Mouse (Mus musculus) urinary bladder, postnatal 10 days (tissue): Measurements from ENCODE around the gene Hcfc1.

Experiments used
- DNase-seq: peaks from one replicate; pipeline ENCODE4 v3.0.0; 2022; ENCODE audit warnings: low spot score

Gene Hcfc1

GRCm38 (mm10) chrX:73966248-73967176, at the start of gene Hcfc1:
Hcfc1 (minus strand) TSS chrX:73966357.
- peak; percentile 54 for DNase-seq

- DNase-seq: no peak
These were observed 48.4 kb upstream of the Hcfc1 start for GRCm38 (mm10) chrX:74014597-74014996.

- no peak for DNase-seq
These were observed 41.9 kb upstream of the Hcfc1 start for GRCm38 (mm10) chrX:74008063-74008462.

- no peak for DNase-seq
These were observed 40.2 kb upstream of the Hcfc1 start for GRCm38 (mm10) chrX:74006401-74006800.

GRCm38 (mm10) chrX:74003644-74004043, 37.5 kb upstream of the Hcfc1 start:
- no peak for DNase-seq

GRCm38 (mm10) chrX:74001024-74001423, 34.9 kb upstream of the Hcfc1 start:
- no peak for DNase-seq

- no peak for DNase-seq
These were observed 33.0 kb upstream of the Hcfc1 start for GRCm38 (mm10) chrX:73998911-73999869.

- DNase-seq: no peak
These were observed 11.6 kb upstream of the Hcfc1 start for GRCm38 (mm10) chrX:73977783-73978182.

GRCm38 (mm10) chrX:73976283-73976682, 10.1 kb upstream of the Hcfc1 start:
- no peak for DNase-seq

GRCm38 (mm10) chrX:73972774-73973173, 6.6 kb upstream of the Hcfc1 start:
- DNase-seq: no peak

GRCm38 (mm10) chrX:73970781-73971180, 4.6 kb upstream of the Hcfc1 start:
- DNase-seq: no peak

GRCm38 (mm10) chrX:73969729-73970128, 3.6 kb upstream of the Hcfc1 start:
- DNase-seq: no peak

GRCm38 (mm10) chrX:73969167-73969566, 3.0 kb upstream of the Hcfc1 start:
- no peak for DNase-seq

GRCm38 (mm10) chrX:73967177-73968075, 1.3 kb upstream of the Hcfc1 start:
- peak; percentile 45 for DNase-seq

- no peak for DNase-seq
These were observed 850 bp downstream of the Hcfc1 start for GRCm38 (mm10) chrX:73965307-73965706.

- no peak for DNase-seq
These were observed 1.8 kb downstream of the Hcfc1 start for GRCm38 (mm10) chrX:73964363-73964762.

GRCm38 (mm10) chrX:73954988-73955387, 11.2 kb downstream of the Hcfc1 start:
- no peak for DNase-seq

GRCm38 (mm10) chrX:73952603-73953002, 13.6 kb downstream of the Hcfc1 start:
- DNase-seq: no peak

GRCm38 (mm10) chrX:73949341-73949740, 16.8 kb downstream of the Hcfc1 start:
- DNase-seq: no peak

GRCm38 (mm10) chrX:73948647-73949046, 17.5 kb downstream of the Hcfc1 start:
- no peak for DNase-seq

- no peak for DNase-seq
These were observed 19.3 kb downstream of the Hcfc1 start for GRCm38 (mm10) chrX:73946896-73947295.

- no peak for DNase-seq
These were observed 23.9 kb downstream of the Hcfc1 start for GRCm38 (mm10) chrX:73942294-73942693.
